Mouse (Mus musculus): ENCODE data around the gene Ddt.
A peak's percentile ranks its signal among the peaks of the same experiment; 100 is the strongest.

The Ddt gene

GRCm38 (mm10) chr10:75772795-75773664, at the start of gene Ddt:
TSS of gene Ddt (minus strand) at chr10:75773414.
- peak; percentile 95 for ATAC-seq (ENCODE audit: low TSS enrichment)

GRCm38 (mm10) chr10:75822443-75822842, 49.2 kb upstream of the Ddt start, which contains the start of gene Gstt4:
TSS of gene Gstt4 (minus strand) at chr10:75822543.
- ATAC-seq (ENCODE audit: low TSS enrichment), result no peak

- no peak for ATAC-seq (ENCODE audit: low TSS enrichment)
These were observed 46.7 kb upstream of the Ddt start for GRCm38 (mm10) chr10:75819882-75820281.

GRCm38 (mm10) chr10:75818641-75819040, 45.4 kb upstream of the Ddt start:
- no peak for ATAC-seq (ENCODE audit: low TSS enrichment)

GRCm38 (mm10) chr10:75804217-75804616, 31.0 kb upstream of the Ddt start:
- no peak for ATAC-seq (ENCODE audit: low TSS enrichment)

GRCm38 (mm10) chr10:75798176-75798696, 25.0 kb upstream of the Ddt start, which contains the start of gene Gstt1:
TSS of gene Gstt1 (minus strand) at chr10:75798584.
- ATAC-seq (ENCODE audit: low TSS enrichment), result peak; percentile 69

- ATAC-seq (ENCODE audit: low TSS enrichment), result peak; percentile 87
These were observed 24.5 kb upstream of the Ddt start for GRCm38 (mm10) chr10:75797619-75798175.

- no peak for ATAC-seq (ENCODE audit: low TSS enrichment)
These were observed 23.7 kb upstream of the Ddt start for GRCm38 (mm10) chr10:75796731-75797516.

- ATAC-seq (ENCODE audit: low TSS enrichment), result no peak
These were observed 21.7 kb upstream of the Ddt start for GRCm38 (mm10) chr10:75794880-75795279.

GRCm38 (mm10) chr10:75790773-75791172, 17.6 kb upstream of the Ddt start:
- ATAC-seq (ENCODE audit: low TSS enrichment), result no peak

- no peak for ATAC-seq (ENCODE audit: low TSS enrichment)
These were observed 16.6 kb upstream of the Ddt start for GRCm38 (mm10) chr10:75789841-75790240.

GRCm38 (mm10) chr10:75789081-75789735, 16.0 kb upstream of the Ddt start:
- ATAC-seq (ENCODE audit: low TSS enrichment), result no peak

GRCm38 (mm10) chr10:75788277-75788676, 15.1 kb upstream of the Ddt start:
- ATAC-seq (ENCODE audit: low TSS enrichment), result peak; percentile 98

GRCm38 (mm10) chr10:75785442-75785841, 12.2 kb upstream of the Ddt start:
- ATAC-seq (ENCODE audit: low TSS enrichment), result no peak

GRCm38 (mm10) chr10:75780769-75781578, 7.8 kb upstream of the Ddt start, which contains the start of the genes Gm20441 and Gstt3:
TSS of gene Gm20441 (minus strand) at chr10:75780954.
TSS of gene Gstt3 (minus strand) at chr10:75781414.
- peak; percentile 50; the same call in 1 of the 2 replicates for ATAC-seq (ENCODE audit: low TSS enrichment)

GRCm38 (mm10) chr10:75779206-75780174, 6.3 kb upstream of the Ddt start:
- no peak for ATAC-seq (ENCODE audit: low TSS enrichment)

- ATAC-seq (ENCODE audit: low TSS enrichment), result no peak
These were observed 4.7 kb upstream of the Ddt start for GRCm38 (mm10) chr10:75777885-75778284.

- no peak for ATAC-seq (ENCODE audit: low TSS enrichment)
These were observed 3.3 kb upstream of the Ddt start for GRCm38 (mm10) chr10:75776562-75776961.

GRCm38 (mm10) chr10:75774587-75774986, 1.4 kb upstream of the Ddt start:
- no peak for ATAC-seq (ENCODE audit: low TSS enrichment)

Data from frontal cortex, adult (tissue).